Mouse (Mus musculus): ENCODE data around the gene Esp22. TPM values are rescaled to one million over a fixed set of nuclear protein-coding genes. Genes with fewer than 3 reads are reported as not detected.
"Not testable (repeated sequence)": the region's sequence is repeated elsewhere in the genome, so short reads cannot be mapped to it uniquely, and the experiment has no call there.

The Esp22 gene
- not detected in 2 replicates for polyA plus RNA-seq (2015; fragmentation: Nextera tagmentation; extraction: Ambion mirVana)

GRCm38 (mm10) chr17:39095034-39095433, at the start of gene Esp22:
Gene Esp22 (plus strand): TSS chr17:39095334.
- H3K27me3 ChIP-seq (replicated peaks): no peaks in the 10 kb centered on the region
- 96% methylated on average over 1 of the region's 1 CpGs for WGBS
- H3K4me2 ChIP-seq (replicated peaks): no peak within 1 kb of the TSS
- ATAC-seq: no peak
- H3K27ac ChIP-seq: no peak within 1 kb of the TSS
- no peaks in the 10 kb centered on the region for H3K36me3 ChIP-seq
- no peaks in the 10 kb centered on the region for H3K4me1 ChIP-seq (replicated peaks)
- H3K4me3 ChIP-seq (replicated peaks): no peak within 1 kb of the TSS
- no peaks in the 10 kb centered on the region for H3K9me3 ChIP-seq
- H3K9ac ChIP-seq: no peak within 1 kb of the TSS

- no peaks in the 10 kb centered on the region for H3K36me3 ChIP-seq
- no peak for ATAC-seq
- H3K4me3 ChIP-seq (replicated peaks): no peak overlapping the region
- H3K4me2 ChIP-seq (replicated peaks): no peak overlapping the region
- H3K27ac ChIP-seq: no peak overlapping the region
- H3K9ac ChIP-seq: no peak overlapping the region
- no peaks in the 10 kb centered on the region for H3K27me3 ChIP-seq (replicated peaks)
- no peaks in the 10 kb centered on the region for H3K4me1 ChIP-seq (replicated peaks)
- H3K9me3 ChIP-seq: no peaks in the 10 kb centered on the region
Measured at GRCm38 (mm10) chr17:39063641-39064040, 31.5 kb upstream of the Esp22 start.

GRCm38 (mm10) chr17:39076937-39077336, 18.2 kb upstream of the Esp22 start, which contains the start of gene Esp23:
Gene Esp23 (minus strand): TSS chr17:39077037.
- Histone ChIP-seq H3K4me1 (replicated peaks) (no peaks in the 10 kb centered on the region), H3K9me3 (no peaks in the 10 kb centered on the region), H3K9ac (no peak within 1 kb of the TSS), H3K36me3 (no peaks in the 10 kb centered on the region), H3K4me2 (replicated peaks) (no peak within 1 kb of the TSS), H3K27me3 (replicated peaks) (no peaks in the 10 kb centered on the region), H3K27ac (no peak within 1 kb of the TSS), H3K4me3 (replicated peaks) (no peak within 1 kb of the TSS)
- WGBS: 38% methylated on average over 1 of the region's 1 CpGs
- no peak for ATAC-seq

- H3K4me3 ChIP-seq (replicated peaks); ATAC-seq; H3K27me3 ChIP-seq (replicated peaks); H3K27ac ChIP-seq; H3K36me3 ChIP-seq; H3K4me1 ChIP-seq (replicated peaks); H3K4me2 ChIP-seq (replicated peaks); H3K9me3 ChIP-seq; H3K9ac ChIP-seq: not testable (repeated sequence)
- 68% methylated on average over 11 of the region's 11 CpGs for WGBS
Measured at GRCm38 (mm10) chr17:39107126-39107525, 12.0 kb downstream of the Esp22 start.

- not testable (repeated sequence) for H3K27me3 ChIP-seq (replicated peaks); H3K9me3 ChIP-seq; H3K4me3 ChIP-seq (replicated peaks); H3K27ac ChIP-seq; ATAC-seq; H3K9ac ChIP-seq; H3K4me2 ChIP-seq (replicated peaks); H3K4me1 ChIP-seq (replicated peaks); H3K36me3 ChIP-seq
- WGBS: 75% methylated on average over 12 of the region's 12 CpGs
Measured at GRCm38 (mm10) chr17:39129156-39129555, 34.0 kb downstream of the Esp22 start.

Other genes starting within 250 kb of the Esp22 start
- gene Esp24, start 58.6 kb upstream of the Esp22 start, polyA plus RNA-seq (2015; fragmentation: Nextera tagmentation; extraction: Ambion mirVana): not detected in 2 replicates
- gene Gm21903, start 52.0 kb upstream of the Esp22 start, polyA plus RNA-seq (2015; fragmentation: Nextera tagmentation; extraction: Ambion mirVana): not detected in 2 replicates
- gene Esp23, start 18.3 kb upstream of the Esp22 start, polyA plus RNA-seq (2015; fragmentation: Nextera tagmentation; extraction: Ambion mirVana): not detected in 2 replicates

Data from intestine, embryonic 15.5 days (tissue).